Mouse (Mus musculus) liver, embryonic 14.5 days (tissue): ENCODE results near the gene Gng3.

Source experiments
- CTCF ChIP-seq: IDR thresholded peaks from 2 replicates; pipeline ENCODE4 v1.5.1; 2016; ENCODE audit warnings: antibody characterized with exemption, low read depth, control low read depth
- EP300 ChIP-seq: IDR thresholded peaks from 2 replicates; pipeline ENCODE4 v1.6.1; 2016; ENCODE audit warnings: antibody characterized with exemption, low read depth

DNA sequence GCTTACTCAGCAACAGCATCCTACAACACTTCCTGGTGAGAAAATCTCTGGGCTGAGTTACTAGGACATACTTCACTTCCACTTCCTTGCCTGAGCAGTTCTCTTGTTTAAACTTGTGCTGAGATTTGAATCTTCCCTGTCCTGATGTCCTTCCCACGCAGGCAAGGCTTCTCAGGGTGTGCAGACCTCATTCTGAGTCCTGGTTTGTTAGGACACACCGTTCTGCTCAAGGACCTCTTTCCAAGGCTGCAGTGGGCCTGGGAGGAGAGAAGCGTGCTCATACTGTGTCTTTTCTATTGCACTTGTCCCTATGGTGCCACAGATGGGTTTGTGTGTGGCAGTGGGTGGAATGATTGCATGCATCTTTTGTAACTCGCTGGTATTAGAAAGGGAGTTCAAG, 6.0 kb downstream of the Gng3 start:
- no peak for TF ChIP-seq CTCF
- TF ChIP-seq EP300: no peak
